Mouse (Mus musculus): Measurements from ENCODE around the gene Actl10.
A peak's percentile ranks its signal among the peaks of the same experiment; 100 is the strongest.

Actl10 gene

DNA sequence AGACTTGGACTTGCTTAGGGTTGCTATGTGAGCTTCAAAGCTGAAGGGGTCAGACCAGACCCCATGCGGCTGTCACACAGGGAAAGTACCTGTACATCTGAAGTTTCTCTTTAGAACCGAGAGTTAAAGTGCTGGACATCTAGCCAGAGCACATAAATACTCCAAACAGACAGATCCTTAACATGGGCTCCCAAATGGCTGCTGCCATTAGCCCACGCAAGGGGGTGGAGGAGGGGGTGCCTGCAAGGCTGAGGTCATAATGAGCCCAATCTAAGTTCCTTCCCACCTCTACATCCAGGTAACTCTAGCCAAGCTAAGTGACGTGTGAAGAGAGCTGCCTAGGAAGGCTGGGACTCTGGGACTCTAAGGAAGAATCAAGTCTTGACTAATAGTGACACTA, at the start of gene Actl10:
TSS of gene Actl10 (plus strand) at position 301 of the 400 bp plus-strand sequence.
- DNase-seq (ENCODE audit: low spot score), result no peak

DNA sequence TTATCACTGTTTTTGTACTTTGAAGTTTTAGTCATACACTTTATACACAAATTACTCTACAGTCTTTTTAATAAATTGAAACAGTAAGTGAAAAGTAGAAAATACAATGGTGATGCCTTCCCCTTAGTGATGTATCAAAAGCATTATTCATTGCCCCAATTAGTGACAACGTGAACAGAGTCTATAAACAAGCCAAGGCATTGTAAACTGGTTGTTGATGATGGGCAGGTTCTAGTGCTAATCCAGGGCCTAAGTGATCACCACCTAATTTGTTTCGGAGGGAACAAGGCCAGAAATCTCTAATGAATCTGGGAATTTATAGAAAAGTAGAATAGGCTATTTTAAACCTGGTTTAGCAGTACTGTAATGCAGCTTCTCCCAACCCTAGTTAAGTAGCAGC, 44.5 kb upstream of the Actl10 start:
- DNase-seq (ENCODE audit: low spot score), result no peak

DNA sequence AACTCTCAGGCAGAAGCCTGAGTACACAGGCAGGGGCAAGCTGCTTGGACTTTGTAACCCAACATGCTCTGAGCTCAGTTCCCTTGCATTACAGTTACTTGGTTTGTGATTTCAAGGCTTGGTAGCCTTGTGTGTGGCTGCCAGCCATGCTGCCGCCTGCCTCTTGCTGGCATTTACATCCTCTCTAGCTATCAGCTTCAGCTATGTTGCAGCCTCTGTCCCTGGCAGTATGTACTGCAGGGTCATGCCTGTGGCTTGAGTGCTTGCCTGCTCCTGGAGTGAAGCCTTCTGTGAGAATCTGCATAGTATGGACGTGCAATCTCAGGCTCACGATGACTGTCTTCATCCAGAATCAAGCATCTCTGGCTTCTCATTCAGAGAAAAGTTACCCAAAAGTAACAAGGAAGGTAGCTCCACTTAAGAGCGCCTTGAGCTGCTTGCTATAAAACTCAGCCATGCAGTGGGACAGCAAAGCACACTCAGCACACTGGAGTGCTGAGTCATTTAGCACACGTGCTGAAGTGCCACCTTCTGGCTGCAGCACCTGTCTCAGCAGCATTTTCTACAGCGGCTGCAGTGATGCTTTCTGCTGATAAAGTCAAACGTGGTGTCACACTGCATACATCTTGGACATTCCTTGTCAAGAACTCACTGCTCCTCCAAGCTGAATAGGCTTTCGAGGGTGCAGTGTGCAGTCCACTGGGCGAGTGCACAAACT, 43.9 kb upstream of the Actl10 start:
- DNase-seq (ENCODE audit: low spot score), result no peak

DNA sequence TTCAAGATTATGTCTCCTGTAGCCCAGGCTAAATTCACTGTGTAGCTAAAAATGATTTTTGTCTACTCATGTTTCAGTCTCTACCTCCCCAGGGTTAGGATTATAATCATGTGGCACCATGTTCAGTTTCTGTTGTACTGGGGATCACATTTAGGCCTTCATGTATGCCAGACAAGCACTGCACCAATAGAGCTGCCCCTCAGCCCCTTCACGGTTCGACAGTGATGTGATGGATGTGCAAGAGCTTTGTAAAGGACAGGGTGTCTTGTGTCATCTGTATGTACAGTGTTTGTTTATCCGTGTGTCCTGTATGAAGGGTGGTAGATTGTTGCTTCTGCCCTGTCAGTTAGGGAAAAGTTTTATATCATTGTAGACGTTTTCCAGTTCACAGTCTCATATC, 43.1 kb upstream of the Actl10 start:
- no peak for DNase-seq (ENCODE audit: low spot score)

DNA sequence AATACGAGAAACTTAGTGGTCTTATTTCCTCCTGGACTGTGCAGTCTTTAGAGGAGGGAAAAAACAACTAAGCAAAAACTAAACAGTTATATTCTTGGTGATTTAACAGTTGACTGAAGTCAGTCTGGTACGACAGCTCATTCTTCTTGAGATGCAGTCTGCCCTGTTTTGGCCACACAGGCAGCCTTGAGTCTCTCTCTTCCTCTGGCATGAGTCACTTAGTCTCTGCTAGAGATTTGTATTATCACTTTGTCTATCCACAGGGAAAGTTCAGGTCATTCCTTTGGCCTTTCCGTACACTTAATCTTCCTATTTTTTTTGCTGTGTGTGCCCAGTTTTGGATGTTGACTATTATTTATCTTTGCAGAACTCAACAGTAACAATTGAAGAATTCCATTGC, 41.4 kb upstream of the Actl10 start:
- no peak for DNase-seq (ENCODE audit: low spot score)

DNA sequence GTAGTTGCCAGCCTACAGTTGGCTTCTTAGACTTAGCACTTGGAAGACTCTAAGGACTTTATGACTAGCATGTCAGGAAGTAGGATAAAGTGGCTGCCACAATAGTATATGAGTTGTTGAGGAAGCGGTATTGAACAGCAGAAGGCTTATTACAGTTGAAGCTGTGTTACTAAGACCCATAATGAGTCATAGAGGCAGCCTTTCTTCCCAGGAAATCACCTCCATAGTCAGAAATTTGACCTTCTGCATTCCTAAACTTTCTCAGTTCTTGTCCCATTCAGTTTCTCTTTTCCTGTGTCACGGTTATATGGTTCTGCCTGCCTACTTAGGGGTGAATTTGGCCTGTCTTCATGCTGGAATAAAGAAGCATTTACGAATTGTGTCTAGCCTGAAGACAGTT, 34.6 kb upstream of the Actl10 start:
- no peak for DNase-seq (ENCODE audit: low spot score)

DNA sequence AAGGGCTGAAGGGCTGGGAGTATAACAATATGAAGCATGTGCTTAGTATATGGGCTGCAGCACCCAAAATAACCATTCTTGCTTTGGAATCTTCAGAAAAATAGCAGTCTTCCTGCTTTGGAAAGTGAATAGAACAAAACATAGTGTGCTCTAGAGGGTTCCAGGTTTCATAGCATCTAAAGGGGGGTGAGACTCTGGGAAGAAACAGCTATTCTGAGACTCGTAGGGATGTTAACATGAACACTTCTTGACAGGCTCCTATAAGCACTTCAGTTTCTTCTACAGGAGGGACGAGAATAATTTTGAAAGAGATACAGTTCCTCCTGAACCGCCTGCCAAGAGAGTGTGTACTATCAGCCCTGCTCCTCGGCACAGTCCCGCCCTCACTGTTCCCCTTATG, 34.2 kb upstream of the Actl10 start:
- no peak for DNase-seq (ENCODE audit: low spot score)

DNA sequence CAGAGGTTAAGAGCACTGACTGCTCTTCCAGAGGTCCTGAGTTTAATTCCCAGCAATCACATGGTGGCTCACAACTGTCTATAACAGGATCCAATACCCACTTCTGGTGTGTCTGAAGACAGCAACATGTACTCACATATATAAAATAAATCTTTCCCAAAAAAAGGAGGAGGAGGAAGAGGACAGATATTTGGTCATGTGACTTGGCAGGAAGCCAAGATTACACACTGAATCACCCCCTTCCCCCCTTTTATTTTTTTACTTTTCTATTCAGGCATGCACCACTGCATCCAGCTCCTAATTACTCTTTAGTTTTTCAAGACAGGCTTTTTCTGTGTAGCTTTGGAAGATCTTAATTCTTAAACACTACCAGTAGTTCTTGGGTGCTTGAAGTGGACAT, 30.1 kb upstream of the Actl10 start:
- no peak for DNase-seq (ENCODE audit: low spot score)

DNA sequence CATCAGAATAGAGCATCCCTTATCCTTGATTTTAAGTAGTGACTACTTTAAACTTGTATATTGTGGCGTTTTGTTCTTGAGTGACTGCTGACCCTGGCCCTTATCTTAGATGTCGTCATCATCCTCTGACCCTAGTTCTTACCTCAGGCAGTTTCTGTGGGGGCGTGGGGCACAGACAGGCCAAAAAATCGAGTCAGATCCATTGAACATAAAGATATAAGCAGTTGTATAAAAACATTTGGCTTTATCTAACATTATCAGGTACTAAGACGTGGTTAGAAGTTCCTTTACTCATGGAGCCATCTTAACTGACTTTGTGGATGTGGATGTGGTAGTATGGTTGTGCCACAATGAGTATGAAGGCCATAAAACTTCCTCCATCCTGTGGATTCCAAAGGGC, 29.2 kb upstream of the Actl10 start:
- no peak for DNase-seq (ENCODE audit: low spot score)

DNA sequence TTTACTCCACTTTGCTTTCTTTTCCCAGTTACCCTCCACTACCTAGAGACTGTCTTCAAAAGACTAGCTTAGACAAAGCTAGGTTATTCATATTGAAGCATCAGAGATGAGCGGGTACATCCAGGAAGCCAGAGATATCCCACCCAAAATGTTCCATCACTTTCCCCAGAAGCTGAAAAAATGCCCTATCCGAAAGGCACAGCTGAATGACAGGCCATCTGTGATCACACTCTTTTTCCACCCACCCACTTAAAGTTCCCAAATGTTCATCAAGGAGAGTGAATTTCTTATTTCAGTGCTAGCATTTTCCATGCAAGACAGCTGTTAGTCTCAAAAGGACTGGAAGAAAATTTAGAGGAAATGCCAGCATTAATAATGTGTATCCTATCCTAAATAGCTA, 26.3 kb upstream of the Actl10 start:
- DNase-seq (ENCODE audit: low spot score), result no peak

DNA sequence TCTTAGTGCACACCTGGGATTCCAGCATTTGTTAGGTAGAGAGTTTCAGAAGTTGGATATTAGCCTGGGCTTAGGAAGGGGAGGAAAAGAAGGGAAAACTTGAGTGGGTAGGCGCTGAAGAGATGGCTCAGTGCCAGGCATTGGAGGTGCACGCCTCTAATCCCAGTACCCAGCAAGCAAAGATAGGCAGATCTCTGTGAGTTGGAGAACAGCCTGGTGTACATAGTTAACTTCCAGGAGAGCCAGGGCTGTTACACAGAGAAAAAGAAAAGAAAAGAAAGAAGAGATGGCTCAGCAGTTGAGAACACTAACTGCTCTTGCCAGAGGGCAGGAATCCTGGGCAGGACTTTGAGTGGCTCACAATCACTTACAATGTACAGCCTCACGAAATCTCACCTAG, 25.0 kb upstream of the Actl10 start:
- no peak for DNase-seq (ENCODE audit: low spot score)

DNA sequence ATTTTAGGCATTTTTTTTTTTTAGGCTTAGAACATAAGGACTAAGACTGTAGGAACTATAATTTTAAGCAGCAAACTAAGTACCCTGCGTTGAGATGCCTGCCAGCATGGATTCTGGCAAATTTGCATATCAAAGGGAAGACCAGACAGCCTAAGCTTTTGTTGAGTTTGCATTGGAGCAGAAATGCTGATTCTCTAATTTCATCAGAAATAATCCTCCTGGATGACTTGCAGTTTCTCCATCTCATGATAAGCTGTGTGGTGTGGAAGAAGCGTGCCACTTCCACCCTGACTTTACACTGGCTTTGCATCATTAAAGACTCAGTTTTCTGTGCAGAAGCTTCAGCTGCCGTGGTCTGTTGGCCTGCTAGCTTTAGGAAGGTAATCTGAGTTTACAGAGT, 18.7 kb upstream of the Actl10 start:
- DNase-seq (ENCODE audit: low spot score), result no peak

DNA sequence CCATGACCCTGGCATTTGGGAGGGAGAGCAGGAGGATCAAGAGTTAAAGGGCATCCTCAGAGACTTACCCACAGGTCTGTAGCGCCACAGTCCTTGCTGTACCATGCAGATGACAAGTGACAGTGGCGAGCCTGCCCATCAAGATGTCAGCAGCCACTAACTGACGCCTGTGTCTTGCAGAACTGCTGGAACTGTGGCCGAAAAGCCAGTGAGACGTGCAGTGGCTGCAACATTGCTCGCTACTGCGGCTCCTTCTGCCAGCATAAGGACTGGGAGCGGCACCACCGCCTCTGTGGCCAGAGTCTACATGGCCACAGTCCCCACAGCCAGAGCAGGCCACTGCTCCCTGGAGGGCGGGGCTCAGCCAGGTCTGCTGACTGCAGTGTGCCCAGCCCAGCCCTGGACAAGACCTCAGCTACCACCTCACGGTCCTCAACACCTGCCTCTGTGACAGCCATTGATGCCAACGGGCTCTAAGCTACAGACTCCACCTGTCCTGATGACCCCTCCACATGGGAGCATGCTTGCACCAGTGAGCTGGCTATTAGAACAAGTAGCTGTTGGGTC, 16.8 kb upstream of the Actl10 start:
- no peak for DNase-seq (ENCODE audit: low spot score)

DNA sequence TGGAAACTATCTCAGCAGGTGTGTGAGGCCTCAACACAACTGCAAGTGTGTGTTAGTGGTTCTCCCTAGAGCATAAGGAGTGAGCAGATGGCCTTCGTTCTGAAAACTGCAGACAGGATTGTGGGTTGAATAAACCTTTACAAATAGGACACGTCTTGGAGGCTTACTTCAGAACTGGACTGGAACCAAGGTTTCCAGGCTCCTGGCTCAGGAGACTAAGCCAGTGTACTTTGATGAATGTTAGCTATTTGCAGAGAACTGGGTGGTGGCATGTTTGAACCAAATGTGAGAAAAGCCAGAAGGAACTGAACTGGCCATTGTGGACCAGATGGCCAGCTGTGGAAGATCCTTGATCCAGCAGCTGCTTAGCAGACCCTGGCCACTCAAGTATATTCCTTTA, 13.3 kb upstream of the Actl10 start:
- no peak for DNase-seq (ENCODE audit: low spot score)

DNA sequence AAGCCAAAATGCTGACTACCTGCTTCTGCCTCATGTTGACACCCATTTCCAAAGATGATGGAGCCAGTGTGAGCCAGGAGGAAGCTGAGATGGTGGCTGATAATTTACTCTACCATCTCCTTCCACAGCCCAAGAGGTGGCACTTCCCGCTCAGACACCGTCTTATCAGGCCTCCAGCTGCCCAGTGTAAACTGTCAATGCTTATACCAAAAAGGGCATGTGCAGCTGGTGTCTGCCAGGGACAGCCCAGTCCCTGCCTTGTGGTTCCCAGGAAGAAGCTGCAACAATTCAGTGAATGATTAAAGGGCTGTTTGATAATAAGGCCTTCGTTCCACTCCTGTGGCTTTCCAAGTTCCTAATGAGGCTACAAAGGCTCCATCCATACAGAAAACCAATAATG, 12.9 kb upstream of the Actl10 start:
- DNase-seq (ENCODE audit: low spot score), result no peak

DNA sequence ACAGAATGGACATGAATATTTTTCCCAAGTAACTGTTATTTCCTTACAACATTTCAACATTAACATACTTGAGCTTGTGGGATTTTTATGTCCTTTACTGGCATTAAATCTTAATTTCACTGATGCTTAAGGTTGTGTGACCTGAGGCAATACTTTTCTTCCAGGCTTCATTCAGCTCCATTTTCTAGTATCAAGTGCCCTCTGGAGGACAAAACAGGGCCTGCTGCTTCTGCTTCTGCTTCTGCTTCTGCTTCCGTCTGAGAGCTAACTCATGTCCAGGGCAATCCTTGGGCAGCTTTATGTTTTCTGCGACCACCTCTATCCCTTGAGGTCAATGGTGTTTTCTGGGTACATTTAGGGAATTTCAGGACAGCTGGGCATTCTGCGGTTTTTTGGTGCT, 11.9 kb upstream of the Actl10 start:
- no peak for DNase-seq (ENCODE audit: low spot score)

DNA sequence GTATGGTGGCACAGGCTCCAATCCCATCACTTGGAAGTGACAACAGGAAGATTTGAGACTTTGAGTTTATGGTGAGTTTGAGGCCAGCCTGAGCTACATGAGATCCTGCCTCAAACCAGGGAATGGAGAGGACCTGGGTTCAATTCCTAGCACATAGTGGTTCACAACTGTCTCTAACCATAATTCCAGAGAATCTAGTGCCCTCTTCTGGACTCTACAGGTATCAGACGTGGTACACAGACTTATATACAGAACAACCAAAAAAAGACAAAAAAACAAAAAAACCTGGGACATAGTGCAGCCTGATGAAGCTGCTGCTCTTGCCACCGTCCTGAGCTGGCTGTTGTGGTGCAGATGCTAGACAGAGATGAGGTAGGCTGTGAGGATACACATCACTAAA, 9.9 kb upstream of the Actl10 start:
- no peak for DNase-seq (ENCODE audit: low spot score)

DNA sequence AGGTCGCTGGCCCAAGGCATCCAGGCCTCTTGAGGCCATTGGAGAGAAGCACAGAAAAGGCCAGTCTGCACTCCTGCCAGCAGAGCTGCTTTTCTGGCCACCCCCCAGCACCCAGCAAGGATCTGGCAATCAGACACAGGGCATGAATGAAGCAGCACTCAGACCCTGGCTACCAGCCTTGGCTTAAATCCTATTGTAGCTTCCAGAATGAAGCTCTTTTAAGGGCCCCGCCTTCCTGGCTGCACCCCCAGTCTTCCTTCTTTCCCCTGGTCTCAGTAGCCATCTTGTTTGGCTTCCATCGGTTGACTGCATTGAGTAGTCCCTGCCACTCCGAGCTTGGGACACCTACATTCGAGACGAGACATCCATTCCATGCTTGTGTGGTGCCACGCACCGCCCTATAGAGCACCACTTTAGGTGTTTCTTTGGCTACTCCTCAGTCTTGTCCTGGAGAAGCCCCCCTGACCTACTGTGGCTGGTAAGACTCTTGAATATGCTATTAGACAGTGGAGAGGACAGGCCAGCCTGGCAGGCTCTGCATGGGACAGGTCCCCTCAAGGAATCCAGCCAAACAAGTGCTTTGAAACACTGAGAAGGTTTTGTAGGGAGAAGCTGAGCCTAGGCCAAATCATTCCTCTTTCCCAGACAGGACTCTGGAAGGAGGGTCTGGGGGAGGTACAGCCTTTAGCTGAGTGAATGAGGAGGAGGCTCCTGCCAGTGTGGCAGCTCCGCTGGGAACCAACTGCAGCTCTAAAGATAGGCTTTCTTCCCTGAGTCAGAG, 7.8 kb upstream of the Actl10 start:
- DNase-seq (ENCODE audit: low spot score), result no peak

DNA sequence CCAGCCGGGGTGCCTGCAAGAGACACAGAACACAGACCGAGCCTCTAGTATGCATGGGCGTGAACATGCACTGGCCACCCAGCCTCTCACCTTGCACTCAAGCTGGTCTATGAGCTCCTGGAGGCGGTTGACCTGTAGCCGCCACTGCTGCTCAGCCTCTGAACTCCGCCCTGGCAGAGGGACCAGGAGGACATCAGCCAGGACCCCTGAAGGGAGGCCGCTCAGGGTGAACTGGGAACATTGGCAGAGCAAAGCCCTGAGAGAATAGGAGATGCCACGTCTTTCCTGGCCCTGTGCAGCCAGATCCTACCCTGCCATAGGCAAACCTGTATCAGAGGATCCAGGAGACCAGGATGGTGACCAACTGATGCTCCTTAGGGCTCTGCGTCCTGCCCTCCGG, 4.9 kb upstream of the Actl10 start, which contains the start of gene 1700003F12Rik:
TSS of gene 1700003F12Rik (plus strand) at position 375 of the 400 bp plus-strand sequence.
- no peak for DNase-seq (ENCODE audit: low spot score)

DNA sequence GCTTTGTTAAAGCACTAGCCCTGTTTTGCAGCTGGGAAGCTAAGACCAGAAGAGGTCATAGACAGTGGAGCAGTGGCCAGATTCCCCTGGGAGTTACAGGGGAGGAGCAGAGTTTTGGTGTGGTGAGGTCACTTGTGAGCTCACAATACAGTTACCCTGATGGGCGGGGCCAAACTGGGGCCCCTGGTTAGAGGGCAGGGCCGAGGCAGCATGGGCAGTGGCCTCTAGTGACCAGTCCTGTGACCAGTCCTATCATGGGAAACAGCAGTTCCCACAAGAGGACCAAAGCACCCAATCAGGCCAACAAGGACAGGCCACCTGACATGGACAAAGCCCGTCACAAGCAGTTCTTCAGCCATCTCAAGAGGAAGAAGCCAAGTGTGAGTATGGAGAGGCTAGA, 2.9 kb upstream of the Actl10 start:
- no peak for DNase-seq (ENCODE audit: low spot score)

DNA sequence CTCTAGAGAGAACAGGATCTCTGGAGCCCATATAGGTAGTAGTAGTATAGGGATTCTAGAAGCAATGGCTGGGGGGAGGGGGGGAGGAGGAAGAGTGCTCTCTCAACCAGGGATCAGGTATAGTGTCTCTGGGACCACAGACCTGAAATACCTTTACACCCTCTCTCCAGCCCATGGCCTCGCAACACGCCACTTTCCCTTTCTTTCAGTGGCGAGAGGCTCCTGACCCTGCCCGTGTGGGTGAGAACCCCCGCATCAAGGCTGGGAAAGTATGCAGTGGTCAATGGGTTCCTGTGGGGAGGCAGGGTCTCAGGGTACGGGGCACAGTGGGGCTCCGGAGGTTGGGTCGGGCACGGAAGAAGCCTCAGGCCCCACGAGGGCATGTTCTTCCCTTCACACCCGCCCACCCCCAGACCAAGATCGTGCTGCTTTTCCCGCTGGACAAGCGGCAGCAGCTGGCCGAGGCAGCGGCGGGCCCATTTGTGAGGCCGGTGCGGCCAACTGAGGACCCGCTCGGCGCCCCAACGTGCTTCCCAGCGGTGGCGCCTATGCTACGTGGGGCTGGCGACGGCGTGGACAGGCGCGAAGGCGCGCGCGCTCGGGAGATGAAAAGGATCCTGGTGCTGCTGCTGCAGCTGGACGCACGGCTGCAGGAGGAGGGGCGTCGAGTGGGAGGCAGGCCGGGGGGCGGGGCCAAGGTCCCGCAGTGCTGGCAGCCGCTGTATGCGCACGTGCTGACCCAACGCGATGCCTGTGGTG, 2.3 kb upstream of the Actl10 start:
- peak; percentile 55 for DNase-seq (ENCODE audit: low spot score)

DNA sequence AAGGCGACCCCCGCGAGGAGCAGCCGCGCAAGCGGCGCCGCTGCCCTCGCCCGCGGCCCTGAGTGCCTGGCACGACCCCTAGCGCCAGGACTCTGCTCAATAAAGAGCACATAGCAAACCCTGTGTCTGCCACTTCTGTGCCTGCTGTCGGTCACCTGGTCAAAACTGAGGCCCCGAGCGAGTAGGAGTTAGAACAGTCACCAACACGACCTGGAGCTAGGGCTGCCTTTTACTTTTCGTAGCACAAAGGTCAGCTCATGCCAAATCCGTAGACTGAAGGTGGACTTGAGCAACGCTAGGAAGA, 1.7 kb upstream of the Actl10 start:
- no peak for DNase-seq (ENCODE audit: low spot score)

DNA sequence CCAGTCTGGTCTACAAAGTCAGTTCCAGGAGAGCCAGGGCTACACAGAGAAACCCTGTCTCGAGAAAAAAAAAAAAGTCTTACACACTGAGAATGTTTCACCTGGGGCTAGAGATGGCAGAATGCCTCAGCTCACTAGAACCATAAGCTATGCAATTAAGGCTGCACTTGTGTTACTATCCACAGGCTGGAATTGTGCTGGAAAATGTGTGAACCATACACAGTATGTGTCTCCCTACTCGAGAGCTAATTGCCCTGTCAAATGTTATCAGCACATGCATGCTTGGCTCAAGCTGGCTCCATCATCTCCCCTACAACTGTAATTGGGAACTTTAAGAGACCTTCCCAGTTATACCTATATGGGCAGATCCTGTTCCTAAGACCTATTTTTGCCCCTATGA, 639 bp upstream of the Actl10 start:
- DNase-seq (ENCODE audit: low spot score), result no peak

Data from ovary, postnatal 14 days (tissue).